Mouse (Mus musculus) c-Kit-negative CD71-positive TER-119-positive erythroid progenitor cells, embryonic 14.5 days (primary cell): ENCODE measurements around the gene Eepd1.

ENCODE experiments used
- DNase-seq: peaks from one replicate; pipeline ENCODE4 v3.0.0-alpha.2; 2013; ENCODE audit warnings: low read depth, low spot score

The Eepd1 gene

DNA sequence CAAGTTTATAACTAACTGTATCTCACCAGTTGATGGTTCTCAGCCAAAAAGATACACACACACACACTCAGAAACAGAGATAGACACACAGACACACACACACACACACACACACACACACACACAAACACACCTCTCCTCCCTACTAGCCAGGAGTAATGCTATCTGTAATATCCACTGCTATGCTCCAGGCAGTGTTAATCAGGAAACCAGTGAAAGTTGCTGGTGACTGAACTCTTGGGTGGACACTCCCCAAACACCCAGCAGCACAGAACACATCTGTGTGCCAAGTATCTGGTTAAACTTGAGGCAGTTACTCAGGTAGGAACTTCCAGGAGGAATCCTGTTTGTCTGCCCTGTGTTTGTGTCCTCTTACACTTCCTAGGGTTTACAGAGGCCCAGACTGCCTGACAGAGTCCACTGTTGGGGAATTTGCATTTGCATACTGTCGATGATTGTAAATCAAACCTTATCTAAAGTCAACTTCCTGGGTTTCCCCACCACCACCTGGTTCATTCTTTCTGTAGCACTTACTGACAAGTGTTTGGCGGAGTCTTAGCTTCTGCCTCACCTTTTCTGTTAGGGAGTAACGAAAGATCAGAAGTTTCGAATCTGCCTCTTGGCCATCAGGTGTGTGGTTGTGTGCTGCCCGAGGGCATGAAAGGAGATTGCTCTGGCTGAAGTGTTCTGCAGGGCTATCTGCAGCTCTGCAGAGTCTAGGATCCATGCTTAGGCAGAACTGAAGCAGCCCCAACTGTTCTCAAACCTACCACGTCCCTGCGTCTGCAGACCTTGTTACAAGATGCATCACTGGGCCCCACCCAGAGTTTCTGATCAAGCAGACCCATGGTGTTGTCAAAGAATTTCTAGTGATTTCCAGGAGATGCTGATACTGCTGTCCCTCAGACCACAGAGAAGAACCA, 97.6 kb downstream of the Eepd1 start:
- no peak for DNase-seq

- no peak for DNase-seq
Measured at GRCm38 (mm10) chr9:25583621-25584020, 102.3 kb downstream of the Eepd1 start.

DNA sequence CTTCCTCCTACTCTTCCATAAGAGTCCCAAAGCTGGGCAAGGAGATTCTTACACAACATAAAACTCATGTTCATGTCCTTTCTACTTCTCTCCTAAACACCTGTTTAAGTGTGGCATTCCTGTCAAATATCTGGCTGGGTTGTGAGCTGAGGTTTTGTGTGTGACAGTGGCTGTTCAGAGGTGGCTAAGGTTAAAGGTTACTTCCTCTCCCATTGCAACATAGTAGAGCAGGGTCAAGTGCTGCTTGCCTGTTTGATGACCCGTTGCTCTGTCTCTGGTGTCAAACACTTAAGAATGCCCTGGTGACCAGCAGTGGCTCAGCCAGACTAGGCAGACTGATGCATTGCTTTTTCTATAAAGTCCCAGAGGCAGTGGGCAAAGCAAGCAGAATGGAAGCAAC, 104.3 kb downstream of the Eepd1 start:
- no peak for DNase-seq

DNA sequence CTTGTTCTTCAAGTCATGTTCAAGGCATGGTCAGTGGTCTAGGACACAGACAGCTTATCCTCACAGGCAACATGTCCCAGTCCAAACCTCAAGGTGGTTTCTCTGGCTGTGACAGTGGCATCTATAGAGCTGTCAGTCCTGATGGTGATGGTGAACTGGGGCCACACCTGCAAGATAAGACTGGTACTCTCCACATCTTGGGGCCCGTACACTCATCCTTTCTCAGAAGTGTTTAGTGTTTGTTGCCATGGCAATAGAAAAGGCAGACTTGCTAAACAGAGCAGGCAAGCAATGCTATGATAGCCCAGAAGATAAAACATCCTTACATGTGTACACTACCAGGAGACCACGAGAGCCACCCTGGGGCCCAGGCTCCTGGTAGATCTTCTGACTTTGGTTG, 107.2 kb downstream of the Eepd1 start:
- no peak for DNase-seq

GRCm38 (mm10) chr9:25590740-25591139, 109.4 kb downstream of the Eepd1 start:
- no peak for DNase-seq

GRCm38 (mm10) chr9:25591390-25592354, 110.3 kb downstream of the Eepd1 start:
- no peak for DNase-seq

- DNase-seq = no peak
Measured at GRCm38 (mm10) chr9:25592355-25592955, 111.1 kb downstream of the Eepd1 start.

- DNase-seq = no peak
Measured at GRCm38 (mm10) chr9:25624744-25625143, 143.4 kb downstream of the Eepd1 start.

DNA sequence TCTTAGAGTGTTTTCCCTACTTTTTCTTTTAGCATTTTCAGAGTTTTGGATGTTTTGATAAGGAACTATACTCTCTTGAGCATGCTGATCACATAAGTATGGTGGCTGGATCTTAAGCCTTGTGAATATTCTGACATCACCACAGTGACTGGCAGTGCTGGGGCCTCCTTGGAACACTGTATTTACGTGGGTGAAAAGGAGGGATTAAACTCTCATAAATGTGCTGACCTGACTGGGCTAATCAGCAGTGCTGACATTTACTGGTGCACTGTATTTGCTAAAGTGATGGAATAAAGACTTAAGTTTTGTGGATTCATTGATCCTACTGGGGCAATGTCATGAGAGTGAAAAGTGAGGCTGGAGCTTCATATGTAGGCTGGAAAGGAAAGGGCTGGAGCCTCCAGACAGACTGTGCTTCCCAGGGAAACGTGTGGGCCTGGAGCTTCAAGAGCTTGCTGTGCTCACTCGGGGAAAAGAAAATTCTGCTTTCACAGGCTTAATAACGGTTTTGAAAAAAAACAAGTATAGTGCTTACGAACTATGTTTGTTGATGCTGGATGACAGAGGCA, 148.3 kb downstream of the Eepd1 start:
- no peak for DNase-seq
